In genomic region chr11:117114231-117114591, GRCm38 (mm10) we compare ENCODE assay signal across 8 mouse cellular contexts. TPM values are rescaled to one million over a fixed set of nuclear protein-coding genes. Genes with fewer than 3 reads are reported as not detected.
DNase-seq lines count a peak whose midpoint lies in the region; ATAC-seq and TF ChIP-seq lines count a peak whose summit lies in the region.

No protein-coding gene starts in this region.

- in situ Hi-C loops in CH12.LX (cut with MboI; ENCODE audit: low pct_ligation_motif_present, low pct_unique_long_range_greater_than_20kb, low sequenced_read_pairs) = no loop called here

- no peaks in the 10 kb centered on the region for H3K9me3 ChIP-seq in heart, embryonic 10.5 days
- H3K9me3 ChIP-seq in CH12.LX (replicated peaks; ENCODE audit: low read length) = peaks cover 4% of the 10 kb centered on the region
- no peaks in the 10 kb centered on the region for H3K9me3 ChIP-seq in forebrain, embryonic 15.5 days
- H3K9me3 ChIP-seq in liver, embryonic 16.5 days (replicated peaks; ENCODE audit: control insufficient read depth, low read length) = no peaks in the 10 kb centered on the region

- TF ChIP-seq EP300 in CH12.LX (IDR thresholded peaks at IDR 0.05; ENCODE audit: low read length) = peak; percentile 27; the same call in 1 of the 2 replicates

- dilution Hi-C loops in CH12.LX (cut with MboI; ENCODE audit: extremely low pct_ligation_motif_present, extremely low pct_unique_long_range_greater_than_20kb, low sequenced_read_pairs) = no loop called here

- no peaks in the 10 kb centered on the region for H3K27me3 ChIP-seq in heart, embryonic 10.5 days (ENCODE audit: insufficient read depth, poor library complexity, severe bottlenecking)
- no peaks in the 10 kb centered on the region for H3K27me3 ChIP-seq in CH12.LX (replicated peaks)
- no peaks in the 10 kb centered on the region for H3K27me3 ChIP-seq in forebrain, embryonic 15.5 days
- no peaks in the 10 kb centered on the region for H3K27me3 ChIP-seq in liver, embryonic 16.5 days (ENCODE audit: control insufficient read depth, insufficient read depth, low read depth, low read length)

- TF ChIP-seq POLR2A in CH12.LX (IDR thresholded peaks at IDR 0.05; ENCODE audit: low read depth, low read length) = no peak

- peak overlapping the region; percentile 68 for H3K9ac ChIP-seq in CH12.LX (ENCODE audit: insufficient read depth, low read depth)
- peak overlapping the region; percentile 66 for H3K9ac ChIP-seq in forebrain, embryonic 15.5 days (replicated peaks)
- H3K9ac ChIP-seq in liver, embryonic 16.5 days (ENCODE audit: low read depth, low read length) = peak overlapping the region; percentile 90

- no peak for ATAC-seq in forebrain, embryonic 15.5 days (replicated peaks)
- no peak for ATAC-seq in liver, embryonic 16.5 days (ENCODE audit: low read depth)

- peak; percentile 24 for TF ChIP-seq RAD21 in CH12.LX (IDR thresholded peaks at IDR 0.05; ENCODE audit: low read depth, low read length)

- H3K36me3 ChIP-seq in heart, embryonic 10.5 days = peaks cover 11% of the 10 kb centered on the region
- H3K36me3 ChIP-seq in CH12.LX (replicated peaks in 1 of 2; ENCODE audit: control insufficient read depth in 1 of 2, insufficient read depth in 1 of 2, low read length in 1 of 2) = peaks cover 7 to 28% of the 10 kb centered on the region in 2 experiments
- H3K36me3 ChIP-seq in forebrain, embryonic 15.5 days = 0 out of 2 replicates have a peak, but pooled peaks cover 5% of the 10 kb centered on the region
- H3K36me3 ChIP-seq in liver, embryonic 16.5 days (ENCODE audit: control insufficient read depth, insufficient read depth) = peaks cover 9% of the 10 kb centered on the region

- H3K4me2 ChIP-seq in CH12.LX (ENCODE audit: insufficient read depth, low read depth, poor library complexity, severe bottlenecking) = peak overlapping the region; percentile 26
- peak overlapping the region; percentile 56 for H3K4me2 ChIP-seq in forebrain, embryonic 15.5 days (replicated peaks)
- H3K4me2 ChIP-seq in liver, embryonic 16.5 days (ENCODE audit: low read depth, low read length) = peak overlapping the region; percentile 95

- DNase-seq in heart, embryonic 10.5 days (ENCODE audit: low spot score) = no peak
- DNase-seq in heart, postnatal 4 days = no peak
- no peak for DNase-seq in CH12.LX (ENCODE audit: extremely low read depth)
- no peak for DNase-seq in gastrocnemius, adult 18-20 months (ENCODE audit: low spot score)
- no peak for DNase-seq in urinary bladder, adult 18-20 months (ENCODE audit: low spot score in 2 of 2)
- no peak for DNase-seq in cerebellum, adult 11 months

- peak in 1 of 2 experiments; percentile 32; a peak in 2 of 4 replicates for TF ChIP-seq CTCF in CH12.LX (conservative IDR thresholded peaks at IDR 0.05 in 1 of 2, IDR thresholded peaks at IDR 0.05 in 1 of 2; ENCODE audit: low read depth in 2 of 2, low read length in 2 of 2)

- H3K4me1 ChIP-seq in heart, embryonic 10.5 days = peaks cover 50% of the 10 kb centered on the region
- peaks cover 24 to 60% of the 10 kb centered on the region in 2 experiments for H3K4me1 ChIP-seq in CH12.LX (ENCODE audit: control insufficient read depth in 1 of 2, insufficient read depth in 2 of 2)
- H3K4me1 ChIP-seq in forebrain, embryonic 15.5 days = peaks cover 42% of the 10 kb centered on the region
- peaks cover 54% of the 10 kb centered on the region for H3K4me1 ChIP-seq in liver, embryonic 16.5 days (ENCODE audit: control insufficient read depth, low read depth, low read length)

- 51% methylated on average over 13 of the region's 13 CpGs for WGBS in heart, embryonic 10.5 days
- WGBS in forebrain, embryonic 15.5 days = 54% methylated on average over 13 of the region's 13 CpGs
- 35% methylated on average over 13 of the region's 13 CpGs for WGBS in liver, embryonic 16.5 days (ENCODE audit: insufficient replicate concordance)

- H3K79me2 ChIP-seq in CH12.LX (replicated peaks; ENCODE audit: control insufficient read depth, extremely low read depth, insufficient read depth, poor library complexity, severe bottlenecking) = no peaks in the 10 kb centered on the region

- H3K4me3 ChIP-seq in heart, embryonic 10.5 days = peak overlapping the region; percentile 91
- H3K4me3 ChIP-seq in CH12.LX (replicated peaks in 1 of 3; ENCODE audit: low read depth in 2 of 3, low read length in 2 of 3, poor library complexity in 1 of 3) = peak overlapping the region; percentile 64 to 75 (median 70)
- H3K4me3 ChIP-seq in forebrain, embryonic 15.5 days = peak overlapping the region; percentile 80
- H3K4me3 ChIP-seq in liver, embryonic 16.5 days (ENCODE audit: low read depth, low read length) = peak overlapping the region; percentile 83

- peak overlapping the region; percentile 94 for H3K27ac ChIP-seq in heart, embryonic 10.5 days
- H3K27ac ChIP-seq in CH12.LX (ENCODE audit: insufficient read depth, low read depth) = peak overlapping the region; percentile 67
- H3K27ac ChIP-seq in forebrain, embryonic 15.5 days (replicated peaks) = peak overlapping the region; percentile 98
- H3K27ac ChIP-seq in liver, embryonic 16.5 days (ENCODE audit: low read length) = peak overlapping the region; percentile 100

TF ChIP-seq in CH12.LX, 34 proteins besides CTCF, POLR2A, EP300 and RAD21:
- TF ChIP-seq MAX (IDR thresholded peaks at IDR 0.05; ENCODE audit: low read length) (peak; percentile 35; the same call in 1 of the 2 replicates), HCFC1 (IDR thresholded peaks at IDR 0.05; ENCODE audit: low read depth, low read length) (no peak; the same call in 1 of the 2 replicates), SIN3A (IDR thresholded peaks at IDR 0.05; ENCODE audit: low read length) (no peak), USF2 (conservative IDR thresholded peaks at IDR 0.05; ENCODE audit: low read depth, low read length) (no peak), JUND (conservative IDR thresholded peaks at IDR 0.05; ENCODE audit: low read depth, low read length) (0 out of 2 replicates have a peak, but pooled peaks have one; percentile 12), MEF2A (IDR thresholded peaks at IDR 0.05; ENCODE audit: borderline replicate concordance, low read depth, low read length) (peak; percentile 56), BHLHE40 (IDR thresholded peaks at IDR 0.05; ENCODE audit: low read depth, low read length) (peak; percentile 12; the same call in 1 of the 2 replicates)

RNA-seq across cellular contexts. Expression of gene Sec14l1, which starts 0.8 kb away (rescaled TPM):
- polyA plus RNA-seq in heart, embryonic 10.5 days (2016; fragmentation: Nextera tagmentation; extraction: Ambion mirVana) = 46.2 and 56.0 TPM in 2 replicates
- 10 to 100 TPM; 78.4 to 81.7 TPM for total RNA-seq in heart, postnatal 4 days (2021)
- total RNA-seq in CH12.LX (2012; rRNA removed) = 17.9 and 28.2 TPM in 2 replicates
- 17.5 and 18.5 TPM in 2 replicates for total RNA-seq in CH12.LX (2014; rRNA removed)
- polyA plus RNA-seq in CH12.LX (2012; ENCODE audit: insufficient read length, low read depth) = 20.6 and 21.5 TPM in 2 replicates
- 69.4 and 76.8 TPM in 2 replicates for polyA plus RNA-seq in forebrain, embryonic 15.5 days (2015; fragmentation: Nextera tagmentation; extraction: Ambion mirVana)
- 18.4 and 19.3 TPM in 2 replicates for polyA plus RNA-seq in liver, embryonic 16.5 days (2015; fragmentation: Nextera tagmentation; extraction: Ambion mirVana)
- 10 to 100 TPM; 52.1 to 53.3 TPM for total RNA-seq in gastrocnemius, adult 18-20 months (2021)

Comparison
In these comparisons a context has a peak if more than half of its experiments do, and no peak if none do; other contexts are left out.
1. H3K4me2 ChIP-seq: peak in every context shown above with its lines; median percentile 95 in liver, embryonic 16.5 days; 56 in forebrain, embryonic 15.5 days; 26 in CH12.LX.